Mouse (Mus musculus) gastrocnemius, postnatal 4 days (tissue): ENCODE data around the gene Rpgrip1l. TPM values are rescaled to one million over a fixed set of nuclear protein-coding genes. Genes with fewer than 3 reads are reported as not detected.

Experiments
- DNase-seq, 2 experiments: peaks; one replicate each; pipeline ENCODE4 v3.0.0; 2021 to 2022; ENCODE audit warnings: low spot score in 2 of 2, mixed read lengths in 2 of 2
- total RNA-seq, 2 experiments: library from RNA; stranded (reverse); gene quantifications; 2 replicates each; pipeline ENCODE4 v1.2.3; 2021

Rpgrip1l gene
- total RNA-seq, 2 experiments from 2014 or later = 3.8 to 4.4 TPM

GRCm38 (mm10) chr8:91212948-91213347, 100.1 kb downstream of the Rpgrip1l start:
- DNase-seq = no peak

DNA sequence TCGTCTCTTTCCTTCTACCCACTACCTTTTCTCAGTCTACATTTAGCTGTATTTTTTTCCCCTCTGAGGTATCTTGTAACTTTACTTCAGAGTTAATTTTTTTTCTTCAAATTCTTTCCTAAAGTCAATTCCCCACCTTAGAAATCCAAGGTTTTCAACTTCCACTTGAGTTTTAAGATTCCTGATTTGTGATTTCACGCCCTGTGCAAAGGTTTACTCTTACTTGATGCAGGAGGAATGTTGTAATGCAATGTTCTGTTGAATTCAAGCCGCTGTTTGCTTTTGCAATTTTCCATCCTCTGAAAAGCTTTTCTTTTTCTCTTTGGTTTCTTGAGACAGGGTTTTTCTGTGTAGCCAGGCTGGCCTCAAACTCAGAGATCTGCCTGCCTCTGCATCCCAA, 103.4 kb downstream of the Rpgrip1l start:
- DNase-seq = no peak

DNA sequence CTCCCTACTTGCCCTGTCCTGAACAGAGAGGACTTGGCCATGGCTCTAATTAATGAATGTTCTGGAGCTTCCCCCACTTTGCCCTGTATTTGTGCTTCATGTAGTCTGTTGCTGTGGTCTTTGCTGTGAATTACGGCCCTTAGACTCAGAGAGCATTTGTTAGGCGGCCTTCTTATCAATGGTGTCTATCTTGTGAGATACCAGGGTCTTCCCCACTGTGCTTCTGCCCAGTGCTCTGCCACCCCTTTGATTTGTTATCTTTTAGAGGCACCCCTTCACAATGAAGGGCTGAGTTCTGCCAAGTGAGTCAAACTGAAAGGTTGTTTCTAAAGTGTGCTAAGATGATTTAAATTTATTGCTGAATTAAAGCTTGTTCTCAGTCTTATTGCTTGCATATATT, 105.4 kb downstream of the Rpgrip1l start:
- DNase-seq = no peak

DNA sequence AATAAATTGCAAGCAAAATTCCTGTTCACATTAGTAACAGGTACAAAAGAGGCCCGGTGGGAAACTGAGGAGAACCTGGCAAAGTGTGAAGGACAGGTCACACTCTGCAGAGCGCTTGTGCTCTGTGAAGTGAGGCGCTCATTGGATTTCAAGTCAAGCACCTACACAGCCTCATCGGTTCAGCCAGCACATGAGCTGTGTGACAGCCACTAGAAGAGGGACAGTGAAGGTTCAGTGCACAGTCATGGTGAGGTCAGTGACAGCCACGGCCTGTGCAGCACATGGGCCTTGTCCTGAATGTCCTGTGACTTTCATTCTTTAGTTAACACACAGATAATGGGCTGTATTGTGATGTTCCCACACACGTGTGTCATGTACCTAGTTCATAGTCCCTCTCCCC, 107.2 kb downstream of the Rpgrip1l start:
- no peak for DNase-seq

DNA sequence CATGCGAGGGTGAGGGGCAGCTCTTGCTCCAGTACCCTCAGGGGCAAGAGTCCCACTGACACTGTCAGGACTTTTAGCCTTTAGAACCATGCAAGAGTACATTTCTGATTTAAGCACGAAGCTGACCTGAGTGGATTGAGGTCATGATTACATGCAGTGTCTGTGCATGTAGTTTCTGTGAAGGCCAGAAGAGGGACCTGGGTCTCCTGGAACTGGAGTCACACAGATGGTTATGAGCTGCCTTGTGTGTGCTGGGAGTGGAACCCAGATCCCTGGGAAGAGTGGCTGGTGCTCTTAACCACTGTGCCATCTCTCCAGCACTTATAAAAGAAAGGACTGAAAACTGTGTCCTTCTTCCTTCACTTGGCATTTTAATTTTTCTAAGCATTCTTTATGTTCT, 111.9 kb downstream of the Rpgrip1l start:
- DNase-seq = no peak

GRCm38 (mm10) chr8:91199876-91200275, 113.2 kb downstream of the Rpgrip1l start, which contains the start of gene Aktip:
TSS of gene Aktip (minus strand) at chr8:91199976.
- DNase-seq = no peak

GRCm38 (mm10) chr8:91198036-91198435, 115.0 kb downstream of the Rpgrip1l start:
- no peak for DNase-seq

- no peak for DNase-seq
These were observed 115.8 kb downstream of the Rpgrip1l start for GRCm38 (mm10) chr8:91197233-91197632.

DNA sequence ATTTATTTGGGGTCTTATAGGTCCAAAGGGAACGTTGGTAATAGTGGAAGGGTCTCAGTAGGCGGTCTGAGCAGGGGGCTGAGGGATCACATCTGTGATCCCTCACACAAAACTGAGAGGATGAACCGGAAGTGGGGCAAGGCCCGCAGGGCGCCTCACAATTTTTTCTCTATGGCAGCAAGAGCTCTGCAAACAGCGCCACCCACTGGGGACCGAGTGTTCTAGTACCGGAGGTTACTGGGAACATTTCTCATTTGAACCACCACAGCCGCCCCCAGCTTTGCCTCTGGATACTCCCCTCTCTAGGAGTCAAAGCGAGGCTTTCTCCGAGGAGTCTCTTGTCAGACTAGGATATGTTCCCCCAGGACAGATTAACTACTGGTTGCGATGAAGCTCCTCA, 116.4 kb downstream of the Rpgrip1l start:
- DNase-seq = no peak

DNA sequence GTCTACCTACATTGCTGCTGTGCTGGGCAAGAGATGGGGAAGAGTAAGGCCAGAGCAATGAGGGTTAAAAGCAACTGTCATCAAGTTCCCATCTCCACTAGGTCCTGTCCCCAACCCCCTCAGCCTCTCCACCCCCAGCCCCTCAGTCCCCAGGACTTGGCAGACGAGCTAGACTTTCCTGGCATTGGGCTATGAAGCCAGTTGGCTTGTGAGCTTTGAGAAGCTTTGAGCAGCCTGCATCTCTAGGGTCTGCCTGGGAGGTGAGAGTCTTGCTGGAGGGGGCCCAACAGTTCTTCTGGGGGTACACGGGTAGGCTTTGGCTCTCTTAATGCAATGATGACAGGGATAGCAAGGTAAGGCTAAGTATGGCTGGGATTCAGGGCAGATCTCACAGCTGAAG, 119.0 kb downstream of the Rpgrip1l start:
- no peak for DNase-seq

DNA sequence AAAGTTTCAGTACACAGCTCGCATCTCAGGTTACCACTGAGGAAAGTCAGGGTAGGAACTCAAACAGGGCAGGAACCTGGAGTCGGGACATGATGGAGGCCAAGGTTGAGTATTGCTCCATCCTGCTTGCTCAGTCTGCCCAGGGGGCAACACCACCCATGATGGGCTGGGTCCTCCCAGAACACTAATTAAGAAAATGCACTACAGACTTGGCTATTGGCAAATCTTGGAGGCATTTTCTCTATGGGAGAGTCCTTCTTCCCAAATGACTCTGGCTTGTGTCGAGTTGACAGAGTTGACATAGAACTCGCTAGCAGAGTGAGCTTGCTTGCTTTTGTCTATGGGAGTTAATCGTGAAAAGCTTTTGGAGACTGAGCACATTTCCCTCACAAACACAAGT, 120.1 kb downstream of the Rpgrip1l start:
- DNase-seq = no peak

DNA sequence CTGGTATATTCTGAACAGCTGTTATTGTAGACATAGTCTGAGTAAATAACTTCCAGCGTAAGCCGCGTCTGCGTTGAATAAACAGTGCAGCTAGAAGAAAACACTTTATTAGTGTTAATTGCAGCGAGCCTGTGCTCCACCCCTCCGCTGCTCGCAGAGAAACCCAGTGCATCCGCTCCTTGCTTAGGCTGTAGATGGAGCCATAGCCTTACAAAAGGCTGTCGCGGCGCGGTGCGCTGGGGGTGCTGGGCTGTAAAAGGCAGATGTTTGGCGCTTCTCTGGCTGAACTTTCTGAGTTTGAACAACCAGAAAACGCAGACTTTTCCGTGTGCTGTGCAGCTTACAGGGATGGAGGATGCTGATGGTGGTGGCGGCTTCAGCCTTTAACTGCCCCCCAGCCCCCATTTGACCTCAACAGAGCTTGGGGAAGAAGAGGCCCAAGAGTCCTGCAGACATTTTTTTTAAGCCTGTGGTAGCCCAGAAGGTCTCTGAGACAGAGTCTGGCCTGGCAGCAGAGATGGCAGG, 122.2 kb downstream of the Rpgrip1l start:
- peak; percentile 34 to 74 for DNase-seq

GRCm38 (mm10) chr8:91188152-91188551, 124.9 kb downstream of the Rpgrip1l start:
- DNase-seq = no peak

DNA sequence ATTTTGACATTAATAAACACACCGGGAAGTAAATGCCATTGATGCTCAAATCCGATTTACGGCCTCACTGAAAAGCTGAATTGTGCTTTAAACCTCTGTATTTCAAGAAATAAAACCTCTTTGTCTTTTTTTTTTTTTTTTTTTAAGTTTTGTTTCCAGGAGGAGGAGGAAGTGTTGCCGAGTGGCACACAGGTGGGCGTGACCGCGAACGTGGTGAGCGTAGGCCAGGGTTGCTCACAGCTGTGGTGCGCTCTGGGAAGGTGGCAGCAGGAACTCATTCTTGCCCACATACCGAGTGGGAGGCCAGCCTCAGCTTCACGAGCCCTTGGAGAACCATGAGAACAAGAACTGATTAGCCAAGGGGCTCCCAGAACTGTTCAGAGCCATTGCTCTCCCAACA, 126.7 kb downstream of the Rpgrip1l start:
- no peak for DNase-seq

DNA sequence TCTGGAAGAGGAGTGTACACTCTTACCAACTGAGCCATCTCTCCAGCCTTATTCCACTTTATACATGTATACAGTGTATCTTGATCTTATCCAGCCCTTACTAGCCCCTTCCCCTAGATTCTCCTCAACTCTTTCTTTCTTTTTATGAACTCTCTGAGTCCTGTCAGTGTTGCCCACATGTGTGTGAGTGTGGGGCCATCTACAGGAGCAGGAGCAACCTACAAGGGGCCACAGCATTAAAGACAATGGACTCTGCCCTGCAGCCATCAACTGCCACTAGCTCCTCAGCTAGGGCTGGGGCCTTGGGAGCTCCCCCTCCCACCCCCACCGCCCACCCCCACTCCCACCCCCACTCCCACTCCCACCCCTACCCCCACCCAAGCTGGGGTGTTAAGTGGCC, 135.4 kb downstream of the Rpgrip1l start:
- no peak for DNase-seq

DNA sequence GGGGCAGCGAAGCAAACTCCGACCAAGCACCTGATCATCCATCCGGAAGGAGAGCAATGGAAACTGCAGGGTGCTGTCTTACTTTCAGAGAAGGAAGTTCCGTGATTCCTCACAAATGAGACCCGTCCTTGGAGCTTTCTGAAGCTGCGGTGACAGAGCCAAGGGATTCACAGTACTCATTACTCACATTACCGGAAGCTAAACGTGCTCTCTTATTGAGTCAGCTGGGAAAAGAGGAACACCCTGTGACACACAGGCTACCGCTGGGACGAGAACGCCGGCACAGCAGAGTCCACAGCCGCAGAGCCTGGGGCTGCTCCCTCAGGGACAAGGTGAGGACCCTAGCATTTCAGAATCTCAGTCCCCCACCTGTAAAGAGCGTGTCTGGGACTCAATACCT, 136.9 kb downstream of the Rpgrip1l start:
- no peak for DNase-seq

DNA sequence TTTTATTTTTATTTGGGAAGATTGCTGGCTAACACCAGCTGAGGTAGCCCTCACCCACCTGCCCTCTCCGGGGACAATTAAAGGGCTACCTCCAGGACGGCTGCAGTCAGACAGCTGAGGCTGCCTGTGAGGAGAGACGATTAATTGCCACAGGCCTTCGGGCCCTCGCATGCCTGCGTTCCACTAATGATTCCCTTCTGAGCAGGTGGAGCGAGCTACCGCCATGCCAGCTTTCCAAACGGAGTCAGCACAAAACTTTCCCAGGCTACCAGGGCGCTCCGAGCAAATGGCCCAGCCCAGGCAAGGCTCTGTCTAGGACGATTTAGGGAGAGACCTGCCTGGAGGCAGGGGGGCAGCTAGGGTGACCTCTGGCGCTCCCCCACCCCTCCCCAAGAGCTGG, 141.5 kb downstream of the Rpgrip1l start:
- DNase-seq = no peak

DNA sequence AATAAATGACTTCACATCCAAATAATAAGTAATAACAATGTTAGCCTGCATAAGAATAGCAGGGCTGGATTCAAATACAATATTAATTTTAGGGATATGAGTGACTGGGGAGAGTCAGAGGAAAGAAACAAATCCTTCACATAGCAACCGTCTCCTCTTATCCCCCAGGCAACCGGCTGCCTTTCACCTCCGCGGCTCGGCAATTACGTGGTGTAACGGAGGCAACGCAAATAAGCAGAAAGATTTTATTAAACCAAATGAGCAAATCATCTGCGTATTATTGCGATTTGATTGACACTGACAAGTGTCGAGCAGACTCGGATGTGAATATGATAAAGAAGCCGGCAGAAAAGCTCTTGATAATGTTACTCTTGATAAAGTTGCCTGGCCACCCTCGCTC, 142.1 kb downstream of the Rpgrip1l start:
- DNase-seq = no peak

GRCm38 (mm10) chr8:91170152-91170551, 142.9 kb downstream of the Rpgrip1l start:
- no peak for DNase-seq

Other genes with a start within 250 kb of the Rpgrip1l start
- gene Rbl2, start 243.2 kb downstream of the Rpgrip1l start, total RNA-seq = 10 to 100 TPM; 17.2 to 22.2 TPM
- gene Aktip, start 113.3 kb downstream of the Rpgrip1l start, total RNA-seq = 10 to 100 TPM; 34.9 to 40.6 TPM
- gene Fto, start 263 bp upstream of the Rpgrip1l start, total RNA-seq = 100 to 1,000 TPM; 153 to 154 TPM